Mouse (Mus musculus) kidney, postnatal 4 days (tissue): ENCODE data around the gene Mok.

Experiments
- DNase-seq, 2 experiments: peaks; one replicate each; pipeline ENCODE4 v3.0.0; 2021; ENCODE audit warnings: mixed read lengths in 2 of 2

Gene Mok

GRCm38 (mm10) chr12:110764531-110764930 is 76.2 kb downstream of the Mok start:
- DNase-seq, result no peak

- DNase-seq, result no peak
Measured at GRCm38 (mm10) chr12:110762321-110762720, 78.4 kb downstream of the Mok start.

- DNase-seq, result no peak
Measured at GRCm38 (mm10) chr12:110758932-110759331, 81.8 kb downstream of the Mok start.
